Mouse (Mus musculus): ENCODE measurements around the gene Acsm5. TPM values are rescaled to one million over a fixed set of nuclear protein-coding genes. Genes with fewer than 3 reads are reported as not detected.

The Acsm5 gene
- total RNA-seq (2021), result 1 to 10 TPM; 5.1 to 6.5 TPM
- long read RNA-seq, experiment 1, partial matches to known transcripts, result 0 of 6 reads
- long read RNA-seq, experiment 1, other reads (novel, unspliced or antisense), result 1 of 6 reads
- long read RNA-seq, experiment 2, partial matches to known transcripts, result 0 of 5 reads
- long read RNA-seq, experiment 2, other reads (novel, unspliced or antisense), result 2 of 5 reads

GRCm38 (mm10) chr7:119519163-119519562, at the start of gene Acsm5:
TSS of gene Acsm5 (plus strand) at chr7:119519463.
- DNase-seq (ENCODE audit: low spot score in 2 of 2), result no peak

- DNase-seq (ENCODE audit: low spot score in 2 of 2), result no peak
Measured at GRCm38 (mm10) chr7:119476500-119477389, 42.5 kb upstream of the Acsm5 start.

- DNase-seq (ENCODE audit: low spot score in 2 of 2), result no peak
Measured at GRCm38 (mm10) chr7:119479256-119479655, 40.0 kb upstream of the Acsm5 start, which contains the start of gene Umod. TSS of gene Umod (minus strand) at chr7:119479282.

GRCm38 (mm10) chr7:119484154-119484553, 35.1 kb upstream of the Acsm5 start:
- DNase-seq (ENCODE audit: low spot score in 2 of 2), result no peak

GRCm38 (mm10) chr7:119486683-119487082, 32.6 kb upstream of the Acsm5 start:
- DNase-seq (ENCODE audit: low spot score in 2 of 2), result no peak

- DNase-seq (ENCODE audit: low spot score in 2 of 2), result no peak
Measured at GRCm38 (mm10) chr7:119490041-119490780, 29.1 kb upstream of the Acsm5 start.

- DNase-seq (ENCODE audit: low spot score in 2 of 2), result no peak
Measured at GRCm38 (mm10) chr7:119511143-119511542, 8.1 kb upstream of the Acsm5 start.

- peak in 1 of 2 experiments; percentile 51 for DNase-seq (ENCODE audit: low spot score in 2 of 2)
Measured at GRCm38 (mm10) chr7:119513056-119513455, 6.2 kb upstream of the Acsm5 start.

- peak; percentile 46 to 48 for DNase-seq (ENCODE audit: low spot score in 2 of 2)
Measured at GRCm38 (mm10) chr7:119515492-119516271, 3.6 kb upstream of the Acsm5 start.

- DNase-seq (ENCODE audit: low spot score in 2 of 2), result no peak
Measured at GRCm38 (mm10) chr7:119516272-119516558, 3.0 kb upstream of the Acsm5 start.

GRCm38 (mm10) chr7:119519654-119520053, 391 bp downstream of the Acsm5 start:
- DNase-seq (ENCODE audit: low spot score in 2 of 2), result peak; percentile 79 to 85

- no peak for DNase-seq (ENCODE audit: low spot score in 2 of 2)
Measured at GRCm38 (mm10) chr7:119521816-119522215, 2.6 kb downstream of the Acsm5 start.

GRCm38 (mm10) chr7:119522385-119522784, 3.1 kb downstream of the Acsm5 start:
- DNase-seq (ENCODE audit: low spot score in 2 of 2), result no peak

GRCm38 (mm10) chr7:119523389-119523788, 4.1 kb downstream of the Acsm5 start, which contains the start of gene Pdilt:
TSS of gene Pdilt (minus strand) at chr7:119523489.
- no peak for DNase-seq (ENCODE audit: low spot score in 2 of 2)

- no peak for DNase-seq (ENCODE audit: low spot score in 2 of 2)
Measured at GRCm38 (mm10) chr7:119525881-119526281, 6.6 kb downstream of the Acsm5 start.

- DNase-seq (ENCODE audit: low spot score in 2 of 2), result no peak
Measured at GRCm38 (mm10) chr7:119526486-119526885, 7.2 kb downstream of the Acsm5 start.

- no peak for DNase-seq (ENCODE audit: low spot score in 2 of 2)
Measured at GRCm38 (mm10) chr7:119527135-119527534, 7.9 kb downstream of the Acsm5 start.

GRCm38 (mm10) chr7:119527548-119527947, 8.3 kb downstream of the Acsm5 start:
- no peak for DNase-seq (ENCODE audit: low spot score in 2 of 2)

GRCm38 (mm10) chr7:119528617-119529016, 9.4 kb downstream of the Acsm5 start:
- no peak for DNase-seq (ENCODE audit: low spot score in 2 of 2)

GRCm38 (mm10) chr7:119532924-119533323, 13.7 kb downstream of the Acsm5 start:
- DNase-seq (ENCODE audit: low spot score in 2 of 2), result no peak

GRCm38 (mm10) chr7:119534389-119534788, 15.1 kb downstream of the Acsm5 start:
- no peak for DNase-seq (ENCODE audit: low spot score in 2 of 2)
